In genomic region chr1:97619621-97620320, GRCm38 (mm10) we compare ENCODE assay signal across 11 mouse cellular contexts.
"Had no signal": no experiment of that assay in that cellular context is flagged by ENCODE, and none has a peak within 500 bp of the region (broad histone marks: within the 10 kb centered on the region; RNA-seq: fewer than 3 reads in every experiment).

No protein-coding gene starts in this region.

- H3K27ac ChIP-seq: limb, embryonic 13.5 days; liver, embryonic 14.5 days; midbrain, embryonic 12.5 days; stomach, embryonic 15.5 days had no signal

- DNase-seq: kidney, adult 8-10 months; kidney, postnatal 36 days; left cerebral cortex, postnatal 4 days; lung, embryonic 14.5 days; right cerebral cortex, postnatal 14 days; thymus, adult 2 months; thymus, postnatal 25 days had no signal

- H3K4me1 ChIP-seq: limb, embryonic 13.5 days; stomach, embryonic 15.5 days had no signal

- H3K4me3 ChIP-seq: limb, embryonic 13.5 days; midbrain, embryonic 12.5 days; stomach, embryonic 15.5 days had no signal
